Mouse (Mus musculus) lung, postnatal 0 days (tissue): ENCODE data around the gene Ilf3. TPM values are rescaled to one million over a fixed set of nuclear protein-coding genes. Genes with fewer than 3 reads are reported as not detected.

Experiments
- ATAC-seq: fragments of 200-750 bp; cut with Nextera tagmentation; 2 replicates; pipeline ENCODE4 v1.8.0; 2017; ENCODE audit warnings: moderate library complexity
- DNase-seq: peaks from one replicate; pipeline ENCODE4 v3.0.0-alpha.2; 2016; ENCODE audit warnings: low spot score
- H3K27ac ChIP-seq: fragments of 300-500 bp; sonication (generic); 2 replicates; pipeline ENCODE4 v1.5.1; 2014; ENCODE audit warnings: antibody characterized with exemption, mild to moderate bottlenecking, low read length, mixed read lengths
- H3K27me3 ChIP-seq: fragments of 300-500 bp; sonication (generic); replicated peaks from 2 replicates; pipeline ENCODE4 v1.6.1; 2014; ENCODE audit warnings: low read length, mixed read lengths; ENCODE audit not compliant: insufficient read depth
- H3K36me3 ChIP-seq: fragments of 300-500 bp; sonication (generic); 2 replicates; pipeline ENCODE4 v1.6.1; 2014; ENCODE audit warnings: low read length, mixed read lengths; ENCODE audit not compliant: insufficient read depth
- H3K4me1 ChIP-seq: fragments of 300-500 bp; sonication (generic); 2 replicates; pipeline ENCODE4 v1.6.1; 2014; ENCODE audit warnings: antibody characterized with exemption, low read depth, low read length, mixed read lengths; ENCODE audit not compliant: insufficient read depth
- H3K4me2 ChIP-seq: fragments of 300-500 bp; sonication (generic); replicated peaks from 2 replicates; pipeline ENCODE4 v1.6.1; 2014; ENCODE audit warnings: low read depth, mild to moderate bottlenecking, low read length, moderate library complexity, mixed read lengths
- H3K4me3 ChIP-seq: fragments of 300-500 bp; sonication (generic); 2 replicates; pipeline ENCODE4 v1.5.1; 2014; ENCODE audit warnings: low read depth, low read length
- H3K9ac ChIP-seq: fragments of 300-500 bp; sonication (generic); replicated peaks from 2 replicates; pipeline ENCODE4 v1.6.1; 2014; ENCODE audit warnings: low read depth, mild to moderate bottlenecking
- H3K9me3 ChIP-seq: fragments of 300-500 bp; sonication (generic); 2 replicates; pipeline ENCODE4 v1.6.1; 2016; ENCODE audit warnings: low read length, mixed read lengths
- CTCF ChIP-seq: IDR thresholded peaks from 2 replicates; pipeline ENCODE4 v1.5.1; 2016; ENCODE audit warnings: antibody characterized with exemption, mild to moderate bottlenecking
- EP300 ChIP-seq: IDR thresholded peaks from 2 replicates; pipeline ENCODE4 v1.6.1; 2016; ENCODE audit warnings: antibody characterized with exemption, mild to moderate bottlenecking, control low read depth
- WGBS: fragments of 180-500 bp; shearing (Covaris S2); extraction: QIAGEN DNeasy Blood & Tissue Kit; methylation state at CpG from one replicate; pipeline ENCODE4 v1.1.7; 2014; 5-methylcytosine and 5-hydroxymethylcytosine counted together
- polyA plus RNA-seq: library from polyadenylated mRNA; unstranded; fragments of >200 nt; fragmentation: Nextera tagmentation; extraction: Ambion mirVana; gene quantifications from 2 replicates; pipeline ENCODE4 v1.2.1, GENCODE M21; 2015

The Ilf3 gene
- polyA plus RNA-seq, 1 experiment from 2014 or later = 53.4 TPM

DNA sequence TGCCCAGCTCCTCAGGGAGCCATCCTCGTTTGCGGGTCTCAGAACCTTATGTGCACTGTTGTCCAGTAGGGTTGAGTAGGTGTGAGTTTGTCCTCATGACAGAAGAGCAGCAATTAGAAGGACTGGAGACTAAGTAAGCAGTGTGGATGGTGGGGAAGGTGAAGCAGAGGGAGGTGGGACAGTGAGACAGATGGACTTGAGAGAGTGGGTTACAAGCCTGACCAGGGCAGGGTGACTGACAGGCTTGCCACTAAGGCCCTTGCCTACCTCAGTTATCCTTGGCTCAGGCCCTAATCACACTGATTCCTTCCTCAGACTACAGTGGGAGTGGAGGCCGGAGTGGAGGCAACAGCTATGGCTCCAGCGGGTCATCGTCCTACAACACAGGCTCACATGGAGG lies 36.1 kb downstream of the Ilf3 start:
- no peak for ATAC-seq
- H3K4me2 ChIP-seq = no peak overlapping the region
- H3K9ac ChIP-seq = no peak overlapping the region
- no peaks in the 10 kb centered on the region for H3K9me3 ChIP-seq
- H3K36me3 ChIP-seq = peaks cover 29% of the 10 kb centered on the region
- no peak overlapping the region for H3K27ac ChIP-seq
- H3K4me1 ChIP-seq = no peaks in the 10 kb centered on the region
- no peak for DNase-seq
- 95% methylated on average over 5 of the region's 5 CpGs for WGBS
- no peak overlapping the region for H3K4me3 ChIP-seq
- no peaks in the 10 kb centered on the region for H3K27me3 ChIP-seq
- TF ChIP-seq EP300 (no peak), CTCF (no peak)

DNA sequence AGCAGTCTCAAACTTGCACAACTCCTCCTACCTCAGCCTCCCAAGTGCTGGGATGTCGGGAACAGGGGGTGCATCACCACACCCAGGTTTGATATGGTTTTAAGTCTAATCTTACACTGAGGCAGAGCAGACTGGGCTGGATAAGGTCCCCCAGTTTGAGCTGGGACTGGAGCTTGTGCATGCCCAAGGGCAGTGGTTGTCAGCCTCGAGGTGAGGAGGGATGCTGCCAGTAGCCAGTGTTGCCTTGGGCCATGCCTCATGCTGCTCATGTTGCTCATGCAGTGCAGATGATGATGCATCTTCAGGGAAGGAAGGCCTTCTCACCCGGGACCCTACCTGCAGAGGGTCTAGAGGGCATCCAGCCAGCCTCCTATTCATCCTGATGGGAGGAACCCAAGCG lies 37.9 kb downstream of the Ilf3 start:
- 67% methylated on average over 4 of the region's 4 CpGs for WGBS
- no peaks in the 10 kb centered on the region for H3K4me1 ChIP-seq
- DNase-seq (no peak), ATAC-seq (no peak)
- no peak overlapping the region for H3K9ac ChIP-seq
- peaks cover 19% of the 10 kb centered on the region for H3K36me3 ChIP-seq
- no peak overlapping the region for H3K27ac ChIP-seq
- TF ChIP-seq EP300 (no peak), CTCF (no peak)
- H3K4me2 ChIP-seq = no peak overlapping the region
- H3K9me3 ChIP-seq = no peaks in the 10 kb centered on the region
- no peaks in the 10 kb centered on the region for H3K27me3 ChIP-seq
- H3K4me3 ChIP-seq = no peak overlapping the region

DNA sequence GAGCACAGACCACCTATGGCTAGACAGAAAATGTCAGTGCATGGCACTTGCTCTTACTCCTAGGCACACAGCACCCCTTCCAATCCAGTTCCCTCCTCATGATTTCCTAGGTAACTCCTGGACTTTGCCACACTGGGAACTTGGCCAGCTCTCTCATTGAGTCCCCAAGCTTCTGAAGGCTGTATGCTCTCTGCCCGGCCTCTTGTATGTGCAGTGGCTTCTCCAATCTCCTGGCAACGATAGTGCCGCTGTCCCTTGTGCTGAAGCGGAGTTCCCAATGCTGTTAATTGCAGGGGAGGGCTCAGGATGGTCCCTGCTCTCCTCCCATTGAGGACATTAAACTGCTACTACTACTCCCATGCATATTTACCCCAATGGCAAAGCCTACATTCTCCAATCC lies 40.3 kb downstream of the Ilf3 start:
- no peaks in the 10 kb centered on the region for H3K27me3 ChIP-seq

DNA sequence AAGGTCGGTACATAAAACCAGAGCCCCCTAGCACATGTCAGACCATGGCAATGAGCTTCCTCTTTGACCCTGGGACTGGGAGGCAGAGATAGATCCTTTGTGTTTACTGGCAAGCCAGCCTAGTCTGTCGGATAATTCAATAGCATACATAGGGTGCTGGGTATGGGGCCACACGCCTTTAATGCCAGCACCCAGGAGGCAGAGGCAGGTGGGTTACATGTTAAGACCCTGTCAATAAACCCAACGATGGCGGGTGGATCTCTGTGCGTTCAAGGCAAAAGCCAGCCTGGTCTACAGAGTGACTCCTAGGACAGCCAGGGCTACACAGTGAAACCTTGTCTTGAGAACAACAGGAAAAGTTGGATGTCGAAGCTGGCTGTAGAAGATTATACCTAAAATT lies 41.0 kb downstream of the Ilf3 start:
- H3K4me2 ChIP-seq = no peak overlapping the region
- no peak overlapping the region for H3K9ac ChIP-seq
- no peaks in the 10 kb centered on the region for H3K4me1 ChIP-seq
- DNase-seq (no peak), ATAC-seq (no peak)
- TF ChIP-seq CTCF = no peak
- no peak for TF ChIP-seq EP300
- peaks cover 15% of the 10 kb centered on the region for H3K36me3 ChIP-seq
- 71% methylated on average over 7 of the region's 7 CpGs for WGBS
- H3K4me3 ChIP-seq = no peak overlapping the region
- no peak overlapping the region for H3K27ac ChIP-seq
- no peaks in the 10 kb centered on the region for H3K27me3 ChIP-seq
- H3K9me3 ChIP-seq = no peaks in the 10 kb centered on the region

More for the DNA sequence above, 40.3 kb downstream of the Ilf3 start:
- no peaks in the 10 kb centered on the region for H3K4me1 ChIP-seq
- peak; percentile 70 for DNase-seq
- H3K9me3 ChIP-seq = no peaks in the 10 kb centered on the region
- H3K36me3 ChIP-seq = peaks cover 19% of the 10 kb centered on the region
- peak; percentile 12; the same call in 1 of the 2 replicates for ATAC-seq
- WGBS = 12% methylated on average over 4 of the region's 4 CpGs
- H3K4me2 ChIP-seq = no peak overlapping the region
- no peak overlapping the region for H3K27ac ChIP-seq
- H3K4me3 ChIP-seq = no peak overlapping the region
- no peak for TF ChIP-seq EP300
- no peak for TF ChIP-seq CTCF
- no peak overlapping the region for H3K9ac ChIP-seq

DNA sequence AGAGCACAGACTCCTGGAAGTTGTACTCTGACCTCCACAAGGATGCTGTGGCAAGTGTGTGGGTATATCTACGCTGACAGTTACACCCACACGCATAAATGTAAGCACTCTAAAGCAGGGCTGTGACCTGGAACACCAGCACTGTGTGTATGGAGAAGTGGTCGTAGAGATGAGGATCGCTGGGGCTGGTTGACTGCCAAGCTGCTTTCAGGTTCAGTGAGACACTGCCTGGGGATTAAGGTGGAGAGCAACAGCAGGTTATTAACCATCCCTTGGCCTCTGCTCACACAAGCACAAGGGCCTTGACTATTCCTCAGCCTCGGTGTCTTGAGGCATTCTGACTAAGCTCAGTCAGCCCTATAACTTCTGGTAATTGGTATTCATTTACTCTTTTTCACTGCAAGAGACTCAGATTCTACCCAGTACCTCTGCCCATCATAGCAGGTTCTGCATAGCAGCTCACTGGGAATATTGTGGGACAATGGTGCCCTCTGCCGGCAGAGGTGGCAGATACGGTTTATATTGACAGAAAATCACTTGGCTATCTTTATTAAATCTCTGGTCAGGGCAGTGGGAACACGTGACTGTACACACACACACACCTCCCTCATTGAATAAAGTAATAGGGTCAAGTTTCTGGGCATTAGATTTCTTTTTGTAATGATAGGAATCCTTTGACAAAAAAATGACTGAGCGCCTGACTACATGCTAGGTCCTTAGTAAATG lies 42.1 kb downstream of the Ilf3 start:
- DNase-seq = peak; percentile 87
- Histone ChIP-seq H3K27ac (no peak overlapping the region), H3K4me1 (no peaks in the 10 kb centered on the region), H3K36me3 (peaks cover 7% of the 10 kb centered on the region), H3K4me3 (no peak overlapping the region), H3K27me3 (no peaks in the 10 kb centered on the region), H3K9me3 (no peaks in the 10 kb centered on the region), H3K9ac (no peak overlapping the region), H3K4me2 (no peak overlapping the region)
- no peak for TF ChIP-seq EP300
- TF ChIP-seq CTCF = peak; percentile 84
- peak; percentile 37 for ATAC-seq
- 35% methylated on average over 9 of the region's 9 CpGs for WGBS

DNA sequence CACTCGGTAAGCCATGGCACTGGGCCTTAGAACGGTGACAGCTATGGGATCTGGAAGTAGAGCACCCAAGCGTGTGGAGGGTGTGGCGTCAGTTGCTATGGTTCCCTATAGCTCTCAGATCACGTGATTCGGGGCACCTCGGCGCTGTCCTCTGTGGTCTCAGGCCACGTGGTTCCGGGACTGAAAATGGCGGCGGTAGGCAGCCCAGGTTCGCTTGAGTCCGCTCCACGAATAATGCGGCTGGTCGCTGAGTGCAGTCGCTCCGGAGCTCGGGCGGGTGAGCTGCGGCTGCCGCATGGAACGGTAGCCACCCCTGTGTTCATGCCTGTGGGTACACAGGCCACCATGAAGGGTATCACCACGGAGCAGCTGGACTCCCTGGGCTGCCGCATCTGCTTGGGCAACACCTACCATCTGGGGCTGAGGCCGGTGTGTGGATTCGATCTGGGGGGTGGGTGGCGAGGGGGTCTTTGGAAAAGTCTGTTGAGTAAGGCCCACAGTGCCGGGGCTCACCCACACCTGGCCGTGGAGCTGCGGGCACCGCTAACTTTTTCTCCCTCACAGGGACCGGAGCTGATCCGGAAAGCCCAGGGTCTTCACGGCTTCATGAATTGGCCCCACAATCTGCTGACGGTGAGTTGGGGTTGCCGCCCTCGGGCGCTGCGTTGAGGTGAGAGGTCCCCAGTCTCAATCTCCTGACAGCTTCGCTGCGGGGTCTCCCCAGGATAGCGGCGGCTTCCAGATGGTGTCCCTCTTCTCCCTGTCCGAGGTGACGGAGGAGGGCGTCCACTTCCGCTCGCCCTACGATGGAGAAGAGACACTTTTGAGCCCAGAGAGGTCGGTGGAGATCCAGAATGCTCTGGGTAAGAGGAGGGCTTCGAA lies 44.2 kb downstream of the Ilf3 start, which contains the start of gene Qtrt1:
Qtrt1 (plus strand) TSS at position 169 of the 882 bp plus-strand sequence.
- no peaks in the 10 kb centered on the region for H3K9me3 ChIP-seq
- ATAC-seq = peak; percentile 98
- no peaks in the 10 kb centered on the region for H3K36me3 ChIP-seq
- peak within 1 kb of the TSS; percentile 64 for H3K4me3 ChIP-seq
- no peaks in the 10 kb centered on the region for H3K4me1 ChIP-seq
- peak; percentile 98 for DNase-seq
- H3K4me2 ChIP-seq = peak within 1 kb of the TSS; percentile 71
- TF ChIP-seq EP300 (no peak), CTCF (no peak)
- 2% methylated on average over 53 of the region's 53 CpGs for WGBS
- no peak within 1 kb of the TSS; the same call in 1 of the 2 replicates for H3K27ac ChIP-seq
- H3K27me3 ChIP-seq = no peaks in the 10 kb centered on the region
- peak within 1 kb of the TSS; percentile 48; the same call in 1 of the 2 replicates for H3K9ac ChIP-seq
